Mouse (Mus musculus): ENCODE measurements around the gene Dna2.

Dna2 gene

DNA sequence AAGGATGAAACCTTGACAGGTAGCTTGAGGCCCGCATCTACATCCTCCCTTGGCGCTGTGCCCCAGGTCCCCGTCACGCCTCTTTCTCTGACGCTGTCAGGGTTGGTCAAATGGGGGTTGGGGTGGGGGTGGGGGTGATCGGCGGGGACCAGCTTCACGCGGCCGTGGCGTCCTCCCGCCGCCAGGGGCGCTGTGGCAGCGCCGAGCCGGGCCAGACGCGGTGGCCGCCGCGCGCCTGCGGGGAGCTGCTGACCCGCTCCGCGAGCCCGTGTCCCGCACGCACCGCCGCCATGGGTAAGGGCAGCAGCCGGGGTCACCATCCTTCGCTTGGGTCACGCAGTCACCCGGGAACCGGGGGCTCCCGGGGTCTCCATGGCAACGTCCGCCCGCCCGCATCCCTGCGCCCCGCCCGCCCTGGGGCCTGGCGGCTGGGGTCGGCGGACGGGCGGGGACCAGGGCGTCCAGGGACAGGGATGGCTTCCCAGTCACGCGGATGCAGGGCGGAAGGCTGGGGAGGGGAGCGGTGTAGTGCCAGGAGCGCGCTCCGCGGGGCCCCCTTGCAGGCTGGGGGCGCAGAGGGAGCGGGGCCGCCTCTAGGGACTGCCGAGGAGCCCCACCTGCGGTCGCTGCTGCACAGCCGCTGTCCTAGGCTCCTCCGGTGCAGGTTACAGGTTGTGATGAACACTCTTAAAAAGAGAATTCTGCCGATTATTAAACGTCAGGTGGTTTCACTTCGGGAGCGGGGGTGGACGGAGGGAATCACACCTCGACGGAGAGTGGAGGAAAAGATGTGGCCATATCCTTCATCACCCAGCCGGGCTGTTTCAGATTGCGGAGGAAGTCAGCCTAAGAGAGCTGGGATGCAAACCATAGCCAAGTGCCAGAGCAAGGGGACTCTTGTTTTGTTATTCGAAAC lies 33.5 kb downstream of the Dna2 start, which contains the start of gene Rufy2:
TSS of gene Rufy2 (plus strand) at position 185 of the 916 bp plus-strand sequence.
- peak; percentile 69 for DNase-seq (ENCODE audit: low spot score)

DNA sequence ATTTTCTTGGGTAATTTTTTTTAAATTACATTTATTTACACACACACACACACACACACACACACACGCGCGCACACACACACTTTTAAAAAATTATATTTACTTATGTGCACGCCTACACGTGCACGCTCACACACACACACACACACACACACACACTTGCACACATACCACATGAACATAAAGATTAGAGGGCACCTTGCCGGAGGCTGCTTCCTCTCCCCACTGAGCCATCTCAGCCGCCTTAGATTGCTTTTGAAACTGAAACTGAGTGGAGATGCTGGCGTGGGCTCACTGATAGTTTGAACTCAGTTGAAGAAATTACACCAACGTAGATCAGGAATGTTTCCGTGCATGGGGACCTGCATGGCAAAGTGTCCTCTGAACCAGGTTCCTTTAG lies 37.2 kb downstream of the Dna2 start:
- peak; percentile 4 for DNase-seq (ENCODE audit: low spot score)

GRCm38 (mm10) chr10:62984495-62984894 lies 37.7 kb downstream of the Dna2 start:
- no peak for DNase-seq (ENCODE audit: low spot score)

- peak; percentile 44 for DNase-seq (ENCODE audit: low spot score)
Observed at GRCm38 (mm10) chr10:62987341-62987740, 40.5 kb downstream of the Dna2 start.

- DNase-seq (ENCODE audit: low spot score) = no peak
Observed at GRCm38 (mm10) chr10:62990636-62991035, 43.8 kb downstream of the Dna2 start.

DNA sequence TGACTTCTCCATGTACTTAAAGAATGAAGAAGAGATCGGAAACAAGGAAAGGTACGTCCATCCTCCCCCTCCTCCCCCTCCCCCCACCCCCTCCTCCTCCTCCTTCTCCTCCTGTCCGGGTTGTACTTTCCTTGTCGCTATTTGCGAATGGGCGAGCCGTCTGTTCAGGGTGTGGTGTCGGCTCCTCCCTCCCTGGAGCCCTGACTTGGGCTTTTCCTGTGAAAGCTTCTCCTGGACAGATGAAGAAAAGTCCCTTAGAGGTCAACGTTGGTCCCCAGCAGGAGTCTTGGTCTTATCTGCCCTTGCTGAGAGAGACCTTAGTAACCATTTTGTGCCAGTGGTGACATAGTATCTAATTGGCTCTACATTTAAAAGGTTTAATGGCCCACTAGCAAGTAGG lies 47.2 kb downstream of the Dna2 start:
- no peak for DNase-seq (ENCODE audit: low spot score)

GRCm38 (mm10) chr10:63000584-63000983 lies 53.8 kb downstream of the Dna2 start:
- DNase-seq (ENCODE audit: low spot score) = peak; percentile 32

DNA sequence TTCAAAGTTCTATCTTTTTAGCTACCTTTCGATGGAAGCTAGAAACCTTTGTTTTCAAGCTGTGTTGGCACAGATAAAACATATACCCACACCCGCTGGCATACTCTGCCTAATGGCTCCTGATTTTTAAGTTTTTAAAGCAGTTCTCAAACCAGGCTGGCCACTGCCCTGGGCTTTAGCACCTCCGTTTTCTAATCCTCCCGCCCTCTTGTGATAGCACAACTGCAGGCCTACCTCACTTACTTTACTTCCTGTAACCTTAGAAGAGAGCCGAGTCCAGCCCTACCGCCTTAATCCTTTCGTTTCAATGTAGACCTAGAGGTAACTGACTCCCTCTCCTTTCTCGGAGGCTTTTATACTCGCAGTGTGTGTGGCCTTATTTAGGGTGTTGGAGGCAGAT lies 56.4 kb downstream of the Dna2 start:
- no peak for DNase-seq (ENCODE audit: low spot score)

GRCm38 (mm10) chr10:63004556-63004955 lies 57.7 kb downstream of the Dna2 start:
- DNase-seq (ENCODE audit: low spot score) = no peak

GRCm38 (mm10) chr10:63008193-63008592 lies 61.4 kb downstream of the Dna2 start:
- DNase-seq (ENCODE audit: low spot score) = no peak

GRCm38 (mm10) chr10:63010268-63010667 lies 63.4 kb downstream of the Dna2 start:
- no peak for DNase-seq (ENCODE audit: low spot score)

DNA sequence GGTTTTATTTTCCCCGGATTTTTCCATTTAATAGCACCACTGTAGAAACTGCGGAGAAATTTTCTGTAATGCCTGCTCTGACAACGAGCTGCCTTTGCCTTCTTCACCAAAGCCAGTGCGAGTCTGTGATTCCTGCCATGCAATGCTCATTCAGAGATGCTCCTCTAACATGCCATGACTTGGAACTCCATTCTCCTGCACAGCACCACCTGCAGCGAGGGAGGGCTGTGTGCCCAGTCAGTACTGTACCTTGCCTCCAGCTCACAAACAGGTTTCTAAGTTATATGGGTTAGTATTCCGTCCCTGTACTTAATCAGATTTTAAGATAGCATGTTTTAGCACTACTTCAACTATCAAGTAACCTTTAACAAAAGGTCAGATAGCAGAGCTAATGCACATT lies 64.7 kb downstream of the Dna2 start:
- no peak for DNase-seq (ENCODE audit: low spot score)

DNA sequence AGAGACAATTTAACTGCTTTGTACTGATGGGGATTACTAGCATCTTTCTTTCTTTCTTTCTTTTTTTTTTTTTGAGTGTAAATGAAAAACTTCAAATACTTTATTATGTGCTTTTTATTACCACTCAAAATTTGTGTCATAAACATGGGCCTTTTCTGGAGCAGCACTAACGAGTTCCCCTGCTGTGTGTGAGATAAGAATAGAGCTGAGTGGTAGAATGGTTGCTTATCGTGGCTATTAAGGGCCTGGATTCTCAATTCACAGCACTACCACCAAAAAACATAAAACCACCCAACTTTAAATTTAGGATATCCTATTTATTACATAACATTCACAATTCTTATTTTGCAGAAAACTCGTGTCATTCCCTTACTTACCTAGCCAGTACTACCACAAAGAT lies 66.7 kb downstream of the Dna2 start:
- no peak for DNase-seq (ENCODE audit: low spot score)

GRCm38 (mm10) chr10:63014168-63014567 lies 67.3 kb downstream of the Dna2 start:
- DNase-seq (ENCODE audit: low spot score) = no peak

GRCm38 (mm10) chr10:63019304-63019703 lies 72.5 kb downstream of the Dna2 start:
- no peak for DNase-seq (ENCODE audit: low spot score)

DNA sequence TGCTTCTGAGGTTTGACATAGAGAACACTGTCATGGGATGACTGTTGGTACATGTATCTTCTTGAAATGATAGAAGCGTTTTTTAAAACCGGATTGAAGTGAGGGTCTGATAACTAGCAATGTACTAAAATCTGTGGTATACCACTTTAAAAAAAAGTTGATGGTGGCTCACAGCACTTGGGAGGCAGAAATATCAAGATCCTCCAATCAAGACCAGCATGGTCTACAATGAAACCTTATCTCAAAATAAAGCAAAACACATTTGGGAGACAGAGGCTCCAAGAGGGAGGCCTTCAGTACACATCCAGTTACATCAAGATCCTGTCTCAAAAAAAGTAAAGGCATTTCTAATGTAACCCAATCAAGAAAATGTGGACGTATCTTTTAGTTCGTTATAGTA lies 74.9 kb downstream of the Dna2 start:
- DNase-seq (ENCODE audit: low spot score) = no peak

GRCm38 (mm10) chr10:63022541-63023120 lies 75.8 kb downstream of the Dna2 start:
- peak; percentile 11 for DNase-seq (ENCODE audit: low spot score)

DNA sequence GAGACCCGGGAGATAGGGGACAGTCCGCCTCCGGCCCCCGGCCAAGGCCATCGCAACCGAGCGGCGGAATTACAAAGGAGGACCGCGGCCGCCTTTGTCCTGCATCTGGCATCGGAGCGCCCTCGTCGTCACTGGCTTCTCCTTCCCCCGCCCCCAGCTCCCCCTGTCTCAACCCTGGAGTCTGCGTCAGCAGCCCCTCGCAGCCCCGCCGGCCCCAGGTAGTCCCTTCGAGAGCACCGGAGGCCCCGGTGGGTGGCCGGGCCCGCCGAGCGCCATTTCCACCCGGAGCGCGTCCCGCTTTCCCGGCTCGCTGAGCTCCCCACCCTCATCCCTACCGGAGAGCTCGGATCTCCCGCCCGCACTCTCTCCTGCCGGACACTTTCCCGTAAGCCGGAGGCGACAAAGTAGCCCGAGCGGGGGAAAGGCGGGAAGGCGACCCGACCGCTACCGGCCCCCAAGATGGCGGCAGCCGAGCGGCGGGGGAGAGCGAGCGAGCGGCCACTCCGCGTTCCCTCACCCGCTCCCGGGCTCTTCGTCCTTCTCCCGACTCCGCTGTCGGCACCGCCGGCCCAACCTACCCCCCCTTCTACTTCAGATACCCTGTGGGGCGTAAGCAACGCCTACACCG lies 76.4 kb downstream of the Dna2 start:
- DNase-seq (ENCODE audit: low spot score) = no peak

All from spleen, adult 12 weeks (tissue).